In the genomic region with DNA sequence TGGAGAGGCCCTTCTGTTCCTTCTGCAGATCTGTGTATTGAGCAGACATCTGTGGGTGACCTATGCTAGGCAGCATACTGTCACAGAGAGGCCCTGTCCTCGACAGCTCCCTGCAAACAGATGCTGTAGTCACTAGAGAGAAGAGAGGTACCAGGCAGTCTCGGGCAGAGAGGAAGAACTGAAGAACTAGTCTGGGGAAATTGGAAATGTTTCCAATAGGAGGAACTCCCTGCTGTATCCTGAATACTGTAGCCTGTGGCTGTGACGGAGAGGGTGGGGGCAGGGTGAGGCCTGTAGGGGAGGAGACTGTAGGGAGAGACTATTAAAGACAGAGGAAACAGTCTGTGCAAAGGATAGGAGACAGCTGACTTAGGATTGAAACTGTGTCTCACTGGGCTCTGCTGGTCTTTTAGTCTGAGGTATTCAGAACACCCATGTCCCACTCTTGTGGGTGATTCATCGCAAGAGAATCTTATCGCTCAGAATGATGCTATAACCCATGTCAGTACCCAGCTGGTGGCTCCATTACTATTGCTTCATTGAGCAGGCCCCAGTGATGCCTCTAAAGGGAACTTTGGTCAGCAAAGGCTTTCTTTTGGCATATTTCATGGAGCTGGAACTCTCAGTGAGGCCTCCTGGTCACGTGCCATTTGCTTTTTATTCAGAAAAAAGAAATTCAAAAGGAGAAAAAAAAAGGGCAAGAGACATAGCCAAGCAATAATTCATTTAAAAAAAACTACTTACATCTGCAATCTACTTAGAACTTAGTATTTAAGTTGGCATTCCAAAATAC, we compare ENCODE assay signal across 9 mouse cellular contexts. TPM values are rescaled to one million over a fixed set of nuclear protein-coding genes. Genes with fewer than 3 reads are reported as not detected.
A peak's percentile ranks its signal among the peaks of the same experiment; 100 is the strongest.
DNase-seq lines count a peak whose midpoint lies in the region; ATAC-seq and TF ChIP-seq lines count a peak whose summit lies in the region.
"Had no signal": no experiment of that assay in that cellular context is flagged by ENCODE, and none has a peak within 500 bp of the region (broad histone marks: within the 10 kb centered on the region; RNA-seq: fewer than 3 reads in every experiment).

No protein-coding gene starts in this region.

- H3K9ac ChIP-seq in hindbrain, embryonic 14.5 days, result no peak overlapping the region
- no peak overlapping the region for H3K9ac ChIP-seq in heart, embryonic 11.5 days (ENCODE audit: low read depth, low read length)
- H3K9ac ChIP-seq in neural tube, embryonic 14.5 days (replicated peaks; ENCODE audit: low read depth, low read length), result no peak overlapping the region

- peak; percentile 11 for DNase-seq in hindbrain, embryonic 10.5 days (ENCODE audit: low spot score)
- no peak for DNase-seq in hindbrain, embryonic 14.5 days (ENCODE audit: low spot score)
- DNase-seq in adipocyte (ENCODE audit: low spot score), result peak; percentile 74
- DNase-seq in kidney, postnatal 4 days, result peak; percentile 61 to 64
- no peak for DNase-seq in spleen, postnatal 14 days (ENCODE audit: low spot score in 2 of 2)
- no peak for DNase-seq in cerebellum, adult 2 months

- no peaks in the 10 kb centered on the region for H3K27me3 ChIP-seq in hindbrain, embryonic 10.5 days (ENCODE audit: insufficient read depth, poor library complexity, severe bottlenecking)
- no peaks in the 10 kb centered on the region for H3K27me3 ChIP-seq in hindbrain, embryonic 14.5 days (ENCODE audit: control insufficient read depth, insufficient read depth, low read length)
- H3K27me3 ChIP-seq in heart, embryonic 11.5 days (ENCODE audit: control insufficient read depth, insufficient read depth, low read length), result no peaks in the 10 kb centered on the region
- no peaks in the 10 kb centered on the region for H3K27me3 ChIP-seq in neural tube, embryonic 14.5 days (ENCODE audit: control insufficient read depth, insufficient read depth, low read length)
- no peaks in the 10 kb centered on the region for H3K27me3 ChIP-seq in cerebellum, adult 2 months (ENCODE audit: control insufficient read depth, insufficient read depth, low read length)
- H3K27me3 ChIP-seq: Patski had no signal

- H3K4me1 ChIP-seq in hindbrain, embryonic 10.5 days (replicated peaks), result peaks cover 30% of the 10 kb centered on the region
- H3K4me1 ChIP-seq in hindbrain, embryonic 14.5 days (replicated peaks; ENCODE audit: control insufficient read depth, insufficient read depth, low read length), result 0 out of 2 replicates have a peak, but pooled peaks cover 6% of the 10 kb centered on the region
- H3K4me1 ChIP-seq in heart, embryonic 11.5 days (ENCODE audit: control insufficient read depth, insufficient read depth, low read length), result peaks cover 16% of the 10 kb centered on the region
- peaks cover 8% of the 10 kb centered on the region for H3K4me1 ChIP-seq in neural tube, embryonic 14.5 days (ENCODE audit: control insufficient read depth, insufficient read depth, low read length)
- H3K4me1 ChIP-seq in cerebellum, adult 2 months (ENCODE audit: control insufficient read depth, insufficient read depth, low read length), result no peaks in the 10 kb centered on the region

- 56% methylated on average over 6 of the region's 6 CpGs for WGBS in hindbrain, embryonic 10.5 days
- 42% methylated on average over 6 of the region's 6 CpGs for WGBS in hindbrain, embryonic 14.5 days
- WGBS in heart, embryonic 11.5 days (ENCODE audit: insufficient replicate concordance), result 46% methylated on average over 6 of the region's 6 CpGs
- WGBS in neural tube, embryonic 14.5 days, result 9% methylated on average over 6 of the region's 6 CpGs
- WGBS in cerebellum, adult 2 months, result 28% methylated on average over 6 of the region's 6 CpGs

- H3K4me2 ChIP-seq in hindbrain, embryonic 14.5 days (replicated peaks), result no peak overlapping the region
- H3K4me2 ChIP-seq in heart, embryonic 11.5 days, result no peak overlapping the region
- no peak overlapping the region for H3K4me2 ChIP-seq in neural tube, embryonic 14.5 days (ENCODE audit: low read depth, low read length)

- no peak for TF ChIP-seq POLR2A in cerebellum, adult 2 months (IDR thresholded peaks at IDR 0.05; ENCODE audit: borderline replicate concordance, insufficient read depth, low read length)

- peak overlapping the region; percentile 8 for H3K27ac ChIP-seq in hindbrain, embryonic 10.5 days
- H3K27ac ChIP-seq in hindbrain, embryonic 14.5 days, result no peak overlapping the region
- H3K27ac ChIP-seq in heart, embryonic 11.5 days (ENCODE audit: low read depth, low read length), result peak overlapping the region; percentile 43
- H3K27ac ChIP-seq in neural tube, embryonic 14.5 days (ENCODE audit: low read depth, low read length), result no peak overlapping the region
- no peak overlapping the region; the same call in 1 of the 2 replicates for H3K27ac ChIP-seq in cerebellum, adult 2 months (ENCODE audit: insufficient read depth, low read length)

- no peak for TF ChIP-seq CTCF in cerebellum, adult 2 months (IDR thresholded peaks at IDR 0.05; ENCODE audit: borderline replicate concordance, insufficient read depth, low read depth, low read length)

- no peaks in the 10 kb centered on the region for H3K36me3 ChIP-seq in hindbrain, embryonic 10.5 days
- no peaks in the 10 kb centered on the region for H3K36me3 ChIP-seq in hindbrain, embryonic 14.5 days (replicated peaks; ENCODE audit: control insufficient read depth, insufficient read depth)
- H3K36me3 ChIP-seq in heart, embryonic 11.5 days (ENCODE audit: control insufficient read depth, insufficient read depth, low read length), result no peaks in the 10 kb centered on the region
- no peaks in the 10 kb centered on the region for H3K36me3 ChIP-seq in neural tube, embryonic 14.5 days (ENCODE audit: control insufficient read depth, insufficient read depth, low read length)

- H3K9me3 ChIP-seq in hindbrain, embryonic 10.5 days, result no peaks in the 10 kb centered on the region
- no peaks in the 10 kb centered on the region for H3K9me3 ChIP-seq in hindbrain, embryonic 14.5 days (ENCODE audit: control insufficient read depth, low read length)
- no peaks in the 10 kb centered on the region for H3K9me3 ChIP-seq in heart, embryonic 11.5 days (replicated peaks; ENCODE audit: control insufficient read depth, low read length)
- H3K9me3 ChIP-seq in neural tube, embryonic 14.5 days (ENCODE audit: control insufficient read depth, low read length), result no peaks in the 10 kb centered on the region

- no peak overlapping the region for H3K4me3 ChIP-seq in hindbrain, embryonic 10.5 days
- H3K4me3 ChIP-seq in hindbrain, embryonic 14.5 days (replicated peaks; ENCODE audit: low read length), result no peak overlapping the region
- no peak overlapping the region for H3K4me3 ChIP-seq in heart, embryonic 11.5 days (ENCODE audit: low read depth, low read length)
- no peak overlapping the region for H3K4me3 ChIP-seq in neural tube, embryonic 14.5 days (ENCODE audit: low read depth, low read length)
- no peak overlapping the region for H3K4me3 ChIP-seq in cerebellum, adult 2 months (replicated peaks; ENCODE audit: insufficient read depth, low read depth, low read length)

- ATAC-seq in hindbrain, embryonic 14.5 days (ENCODE audit: low FRiP score), result no peak; the same call in 1 of the 2 replicates
- no peak for ATAC-seq in heart, embryonic 11.5 days (replicated peaks; ENCODE audit: insufficient number of reproducible peaks, low FRiP score, low TSS enrichment)
- peak; percentile 75; the same call in 1 of the 2 replicates for ATAC-seq in neural tube, embryonic 14.5 days (ENCODE audit: low read depth)
- ATAC-seq: Patski had no signal

RNA-seq across cellular contexts. Expression of a gene that starts 43.4 kb away (rescaled TPM):
- 12.5 and 19.2 TPM in 2 replicates for polyA plus RNA-seq in hindbrain, embryonic 10.5 days (2016; fragmentation: Nextera tagmentation; extraction: Ambion mirVana)
- 41.9 and 50.6 TPM in 2 replicates for polyA plus RNA-seq in hindbrain, embryonic 14.5 days (2014; fragmentation: Nextera tagmentation; extraction: Ambion mirVana)
- polyA plus RNA-seq in heart, embryonic 11.5 days (2014; fragmentation: Nextera tagmentation; extraction: Ambion mirVana), result 9.4 and 10.7 TPM in 2 replicates
- 48.3 and 49.5 TPM in 2 replicates for polyA plus RNA-seq in neural tube, embryonic 14.5 days (2014; fragmentation: Nextera tagmentation; extraction: Ambion mirVana)
- 92.3 and 97.5 TPM in 2 replicates for polyA plus RNA-seq in cerebellum, adult 2 months (2012; rRNA removed)

Comparison
In these comparisons a context has a peak if more than half of its experiments do, and no peak if none do; other contexts are left out.
1. DNase-seq: peak in hindbrain, embryonic 10.5 days (single experiment), adipocyte (single experiment) and kidney, postnatal 4 days (2 of 2); none in hindbrain, embryonic 14.5 days (single experiment), spleen, postnatal 14 days (0 of 2) and cerebellum, adult 2 months (0 of 2).
2. H3K27ac ChIP-seq: peak in hindbrain, embryonic 10.5 days (single experiment) and heart, embryonic 11.5 days (single experiment); none in hindbrain, embryonic 14.5 days (single experiment), neural tube, embryonic 14.5 days (single experiment) and cerebellum, adult 2 months (single experiment).